Mouse (Mus musculus): ENCODE results near the gene Ugt1a5. TPM values are rescaled to one million over a fixed set of nuclear protein-coding genes. Genes with fewer than 3 reads are reported as not detected.
"Not testable (repeated sequence)": the region's sequence is repeated elsewhere in the genome, so short reads cannot be mapped to it uniquely, and the experiment has no call there.

Gene Ugt1a5
- polyA plus RNA-seq, 1 experiment from 2014 or later = not detected

GRCm38 (mm10) chr1:88136646-88137045 is 29.2 kb upstream of the Ugt1a5 start:
- Histone ChIP-seq H3K9ac (no peak overlapping the region), H3K4me3 (replicated peaks; ENCODE audit: low read length) (no peak overlapping the region), H3K27me3 (ENCODE audit: control insufficient read depth, insufficient read depth, low read length) (no peaks in the 10 kb centered on the region), H3K4me2 (replicated peaks) (no peak overlapping the region), H3K4me1 (replicated peaks; ENCODE audit: control insufficient read depth, insufficient read depth, low read length) (no peaks in the 10 kb centered on the region; the same call in 1 of the 2 replicates), H3K27ac (no peak overlapping the region), H3K9me3 (ENCODE audit: control insufficient read depth, low read length) (no peaks in the 10 kb centered on the region), H3K36me3 (replicated peaks; ENCODE audit: control insufficient read depth, insufficient read depth) (no peaks in the 10 kb centered on the region)
- no peak for DNase-seq (ENCODE audit: low spot score)
- ATAC-seq (ENCODE audit: low FRiP score) = no peak
- WGBS = 66% methylated on average over 2 of the region's 2 CpGs

DNA sequence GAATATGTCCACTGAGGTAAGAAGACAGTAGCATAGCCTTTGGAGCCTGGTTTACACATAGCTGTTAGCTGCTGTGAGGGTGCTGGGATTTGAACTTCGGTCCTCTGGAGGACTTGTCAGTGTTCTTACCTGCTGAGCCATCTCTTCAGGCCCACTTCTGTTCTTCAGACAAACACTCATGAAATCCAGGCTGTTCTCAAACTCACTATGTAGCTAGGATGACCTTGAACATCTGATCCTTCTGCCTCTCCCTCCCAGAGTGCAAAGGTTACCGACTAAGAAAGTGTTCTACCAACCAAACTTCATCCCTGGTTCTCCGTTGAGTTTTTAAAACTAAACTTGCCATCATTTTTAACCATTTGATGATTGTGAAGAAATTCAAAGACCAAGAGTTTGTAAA is 28.5 kb upstream of the Ugt1a5 start:
- H3K9me3 ChIP-seq (ENCODE audit: control insufficient read depth, low read length) = no peaks in the 10 kb centered on the region
- ATAC-seq (ENCODE audit: low FRiP score) = no peak
- H3K27ac ChIP-seq = no peak overlapping the region
- DNase-seq (ENCODE audit: low spot score) = no peak
- no peaks in the 10 kb centered on the region; the same call in 1 of the 2 replicates for H3K4me1 ChIP-seq (replicated peaks; ENCODE audit: control insufficient read depth, insufficient read depth, low read length)
- H3K27me3 ChIP-seq (ENCODE audit: control insufficient read depth, insufficient read depth, low read length) = no peaks in the 10 kb centered on the region
- WGBS = 87% methylated on average over 3 of the region's 3 CpGs
- no peaks in the 10 kb centered on the region for H3K36me3 ChIP-seq (replicated peaks; ENCODE audit: control insufficient read depth, insufficient read depth)
- H3K4me2 ChIP-seq (replicated peaks) = no peak overlapping the region
- H3K4me3 ChIP-seq (replicated peaks; ENCODE audit: low read length) = no peak overlapping the region
- no peak overlapping the region for H3K9ac ChIP-seq

DNA sequence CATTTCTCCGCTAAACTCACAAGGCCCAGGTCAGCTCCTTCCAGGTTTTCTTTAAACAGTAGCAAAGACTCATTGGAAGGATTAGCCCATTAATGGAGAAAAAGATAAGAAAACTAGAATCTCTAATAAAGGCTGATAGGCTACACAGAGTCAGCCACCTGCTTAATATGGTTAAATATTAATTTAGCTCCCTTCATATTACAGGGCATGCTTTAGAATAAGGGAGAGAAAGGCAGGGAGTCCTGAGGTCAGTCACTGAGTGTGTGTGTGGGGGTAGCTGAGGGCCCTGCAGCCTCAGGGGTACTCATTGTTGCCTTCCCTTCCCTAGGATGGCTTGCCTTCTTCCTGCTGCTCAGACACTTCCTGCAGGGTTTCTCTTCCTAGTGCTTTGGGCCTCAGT is 27.7 kb upstream of the Ugt1a5 start:
- no peaks in the 10 kb centered on the region for H3K27me3 ChIP-seq (ENCODE audit: control insufficient read depth, insufficient read depth, low read length)
- no peak for ATAC-seq (ENCODE audit: low FRiP score)
- H3K4me3 ChIP-seq (replicated peaks; ENCODE audit: low read length) = no peak overlapping the region
- no peak overlapping the region for H3K27ac ChIP-seq
- H3K4me1 ChIP-seq (replicated peaks; ENCODE audit: control insufficient read depth, insufficient read depth, low read length) = no peaks in the 10 kb centered on the region; the same call in 1 of the 2 replicates
- H3K36me3 ChIP-seq (replicated peaks; ENCODE audit: control insufficient read depth, insufficient read depth) = no peaks in the 10 kb centered on the region
- no peaks in the 10 kb centered on the region for H3K9me3 ChIP-seq (ENCODE audit: control insufficient read depth, low read length)
- 94% methylated on average over 1 of the region's 1 CpGs for WGBS
- no peak overlapping the region for H3K4me2 ChIP-seq (replicated peaks)
- H3K9ac ChIP-seq = no peak overlapping the region
- DNase-seq (ENCODE audit: low spot score) = no peak

GRCm38 (mm10) chr1:88140492-88140891 is 25.3 kb upstream of the Ugt1a5 start:
- ATAC-seq (ENCODE audit: low FRiP score); H3K9ac ChIP-seq; H3K4me2 ChIP-seq (replicated peaks); H3K27me3 ChIP-seq (ENCODE audit: control insufficient read depth, insufficient read depth, low read length); H3K4me3 ChIP-seq (replicated peaks; ENCODE audit: low read length); H3K9me3 ChIP-seq (ENCODE audit: control insufficient read depth, low read length); H3K4me1 ChIP-seq (replicated peaks; ENCODE audit: control insufficient read depth, insufficient read depth, low read length); H3K36me3 ChIP-seq (replicated peaks; ENCODE audit: control insufficient read depth, insufficient read depth); H3K27ac ChIP-seq; DNase-seq (ENCODE audit: low spot score): not testable (repeated sequence)
- 57% methylated on average over 1 of the region's 1 CpGs for WGBS

DNA sequence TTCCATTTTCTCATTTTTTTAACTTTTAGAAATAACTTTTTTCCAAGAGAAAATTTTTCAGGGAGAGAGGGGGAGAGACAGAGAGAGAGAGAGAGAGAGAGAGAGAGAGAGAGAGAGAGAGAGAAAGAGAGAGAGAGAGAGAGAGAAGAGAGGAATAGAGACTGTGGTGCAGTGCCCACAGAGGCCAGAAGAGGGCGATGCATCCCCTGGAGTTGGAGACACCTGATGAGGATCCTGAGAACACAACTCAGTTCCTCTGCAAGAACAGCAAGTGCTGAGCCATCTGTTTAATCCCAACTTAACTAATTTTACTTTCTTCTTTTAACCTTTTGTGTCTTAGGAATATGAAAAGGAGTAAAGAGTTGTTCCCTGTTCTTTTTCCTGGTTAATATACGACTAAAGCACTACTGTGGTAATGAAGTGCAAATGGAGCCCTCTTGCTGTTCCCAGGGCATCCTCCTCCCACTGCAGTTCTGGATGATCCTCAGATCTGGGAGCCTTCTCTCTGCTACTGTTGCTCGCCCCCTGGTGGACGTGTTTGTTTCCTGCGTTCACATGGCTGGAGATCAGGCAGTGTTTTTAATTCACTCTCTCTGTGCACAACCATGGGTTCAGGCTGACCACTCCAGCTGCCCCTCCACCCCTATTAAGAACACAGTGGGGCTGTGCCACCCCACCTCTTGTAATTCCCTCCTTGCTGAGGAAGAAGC is 21.7 kb upstream of the Ugt1a5 start:
- not testable (repeated sequence) for H3K36me3 ChIP-seq (replicated peaks; ENCODE audit: control insufficient read depth, insufficient read depth); H3K4me3 ChIP-seq (replicated peaks; ENCODE audit: low read length); ATAC-seq (ENCODE audit: low FRiP score); H3K27ac ChIP-seq; H3K9ac ChIP-seq; H3K4me1 ChIP-seq (replicated peaks; ENCODE audit: control insufficient read depth, insufficient read depth, low read length); H3K4me2 ChIP-seq (replicated peaks); H3K9me3 ChIP-seq (ENCODE audit: control insufficient read depth, low read length); H3K27me3 ChIP-seq (ENCODE audit: control insufficient read depth, insufficient read depth, low read length)
- 0% methylated on average over 4 of the region's 5 CpGs for WGBS
- DNase-seq (ENCODE audit: low spot score) = peak; percentile 30

GRCm38 (mm10) chr1:88145278-88145677 is 20.5 kb upstream of the Ugt1a5 start:
- not testable (repeated sequence) for H3K9ac ChIP-seq; ATAC-seq (ENCODE audit: low FRiP score); H3K36me3 ChIP-seq (replicated peaks; ENCODE audit: control insufficient read depth, insufficient read depth); H3K4me2 ChIP-seq (replicated peaks); H3K4me1 ChIP-seq (replicated peaks; ENCODE audit: control insufficient read depth, insufficient read depth, low read length); H3K9me3 ChIP-seq (ENCODE audit: control insufficient read depth, low read length); H3K4me3 ChIP-seq (replicated peaks; ENCODE audit: low read length); DNase-seq (ENCODE audit: low spot score); H3K27ac ChIP-seq; H3K27me3 ChIP-seq (ENCODE audit: control insufficient read depth, insufficient read depth, low read length)
- 86% methylated on average over 2 of the region's 2 CpGs for WGBS

- not testable (repeated sequence) for H3K36me3 ChIP-seq (replicated peaks; ENCODE audit: control insufficient read depth, insufficient read depth); H3K9ac ChIP-seq; H3K4me1 ChIP-seq (replicated peaks; ENCODE audit: control insufficient read depth, insufficient read depth, low read length); DNase-seq (ENCODE audit: low spot score); H3K27me3 ChIP-seq (ENCODE audit: control insufficient read depth, insufficient read depth, low read length); H3K4me3 ChIP-seq (replicated peaks; ENCODE audit: low read length); H3K4me2 ChIP-seq (replicated peaks); ATAC-seq (ENCODE audit: low FRiP score); H3K27ac ChIP-seq; H3K9me3 ChIP-seq (ENCODE audit: control insufficient read depth, low read length)
- 65% methylated on average over 2 of the region's 2 CpGs for WGBS
Measured at GRCm38 (mm10) chr1:88150133-88150532, 15.7 kb upstream of the Ugt1a5 start.

GRCm38 (mm10) chr1:88158430-88158829 is 7.4 kb upstream of the Ugt1a5 start:
- no peak for ATAC-seq (ENCODE audit: low FRiP score)

DNA sequence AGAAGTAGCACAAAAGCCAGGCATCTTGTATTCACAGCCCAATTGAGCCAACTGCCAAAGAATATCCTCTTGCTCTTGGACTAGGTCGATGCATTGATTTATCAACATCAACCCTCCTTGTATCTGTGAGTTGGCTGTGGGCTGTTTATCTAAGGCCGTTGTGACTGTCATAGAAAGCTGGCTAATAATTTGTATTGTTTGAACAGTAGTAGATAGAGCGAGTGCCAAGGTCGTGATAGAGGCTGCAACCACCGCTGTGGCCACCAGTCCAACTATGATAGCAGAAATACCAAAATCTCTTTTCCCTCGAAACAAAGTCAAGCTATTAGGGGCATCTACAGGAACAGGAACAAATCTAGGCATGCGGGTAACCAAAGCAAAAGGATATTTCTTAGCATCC is 6.4 kb downstream of the Ugt1a5 start:
- WGBS = 97% methylated on average over 5 of the region's 7 CpGs
- not testable (repeated sequence) for H3K4me3 ChIP-seq (replicated peaks; ENCODE audit: low read length); H3K4me1 ChIP-seq (replicated peaks; ENCODE audit: control insufficient read depth, insufficient read depth, low read length); H3K27me3 ChIP-seq (ENCODE audit: control insufficient read depth, insufficient read depth, low read length); H3K36me3 ChIP-seq (replicated peaks; ENCODE audit: control insufficient read depth, insufficient read depth); H3K9ac ChIP-seq; H3K27ac ChIP-seq; DNase-seq (ENCODE audit: low spot score); H3K4me2 ChIP-seq (replicated peaks); H3K9me3 ChIP-seq (ENCODE audit: control insufficient read depth, low read length); ATAC-seq (ENCODE audit: low FRiP score)

More at GRCm38 (mm10) chr1:88158430-88158829, 7.4 kb upstream of the Ugt1a5 start:
- no peak overlapping the region for H3K27ac ChIP-seq
- H3K9me3 ChIP-seq (ENCODE audit: control insufficient read depth, low read length) = no peaks in the 10 kb centered on the region
- H3K9ac ChIP-seq = no peak overlapping the region
- no peaks in the 10 kb centered on the region for H3K4me1 ChIP-seq (replicated peaks; ENCODE audit: control insufficient read depth, insufficient read depth, low read length)
- H3K4me3 ChIP-seq (replicated peaks; ENCODE audit: low read length) = no peak overlapping the region
- WGBS = 96% methylated on average over 2 of the region's 2 CpGs
- no peaks in the 10 kb centered on the region for H3K27me3 ChIP-seq (ENCODE audit: control insufficient read depth, insufficient read depth, low read length)
- DNase-seq (ENCODE audit: low spot score) = no peak
- H3K4me2 ChIP-seq (replicated peaks) = no peak overlapping the region
- no peaks in the 10 kb centered on the region for H3K36me3 ChIP-seq (replicated peaks; ENCODE audit: control insufficient read depth, insufficient read depth)

DNA sequence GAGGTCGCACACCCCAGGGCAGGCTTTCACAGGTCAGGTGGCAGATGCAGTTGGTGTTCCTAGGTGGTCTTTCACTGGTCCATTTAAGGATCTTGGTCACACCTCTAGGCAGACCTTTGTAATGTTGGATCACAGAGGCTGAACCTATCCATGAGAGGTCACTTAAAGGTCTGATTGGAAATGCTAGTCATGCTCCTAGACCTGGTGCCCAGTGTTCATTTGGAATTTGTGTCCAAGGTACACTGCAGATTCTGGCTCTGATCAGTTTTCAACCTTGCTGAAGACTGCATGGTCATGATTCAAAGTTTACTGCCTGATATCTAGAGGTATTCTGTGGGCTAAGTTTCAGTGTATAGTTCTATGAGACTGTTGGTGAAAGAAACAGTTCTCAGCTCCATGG is 13.8 kb downstream of the Ugt1a5 start:
- Histone ChIP-seq H3K4me2 (replicated peaks) (no peak overlapping the region), H3K4me3 (replicated peaks; ENCODE audit: low read length) (no peak overlapping the region), H3K27me3 (ENCODE audit: control insufficient read depth, insufficient read depth, low read length) (no peaks in the 10 kb centered on the region), H3K9ac (no peak overlapping the region), H3K36me3 (replicated peaks; ENCODE audit: control insufficient read depth, insufficient read depth) (no peaks in the 10 kb centered on the region), H3K9me3 (ENCODE audit: control insufficient read depth, low read length) (0 out of 2 replicates have a peak, but pooled peaks cover 8% of the 10 kb centered on the region), H3K4me1 (replicated peaks; ENCODE audit: control insufficient read depth, insufficient read depth, low read length) (no peaks in the 10 kb centered on the region), H3K27ac (no peak overlapping the region)
- no peak for ATAC-seq (ENCODE audit: low FRiP score)
- no peak for DNase-seq (ENCODE audit: low spot score)
- 100% methylated on average over 1 of the region's 1 CpGs for WGBS
